Mouse (Mus musculus) right cerebral cortex, adult 18-20 months (tissue): ENCODE data around the gene Unc13b.

ENCODE experiments used
- DNase-seq: peaks from one replicate; pipeline ENCODE4 v3.0.0; 2022; ENCODE audit warnings: mixed read lengths

Unc13b gene

GRCm38 (mm10) chr4:43236898-43237297 is 178.1 kb downstream of the Unc13b start:
- no peak for DNase-seq

GRCm38 (mm10) chr4:43240716-43241115 is 182.0 kb downstream of the Unc13b start:
- no peak for DNase-seq

- DNase-seq = peak; percentile 39
Measured at GRCm38 (mm10) chr4:43244022-43244421, 185.3 kb downstream of the Unc13b start.

- DNase-seq = no peak
Measured at GRCm38 (mm10) chr4:43245776-43246175, 187.0 kb downstream of the Unc13b start.

- DNase-seq = no peak
Measured at GRCm38 (mm10) chr4:43248026-43248425, 189.3 kb downstream of the Unc13b start.

GRCm38 (mm10) chr4:43248909-43249308 is 190.2 kb downstream of the Unc13b start:
- peak; percentile 70 for DNase-seq

- no peak for DNase-seq
Measured at GRCm38 (mm10) chr4:43251269-43251668, 192.5 kb downstream of the Unc13b start.

- no peak for DNase-seq
Measured at GRCm38 (mm10) chr4:43257040-43257439, 198.3 kb downstream of the Unc13b start.

GRCm38 (mm10) chr4:43258556-43258955 is 199.8 kb downstream of the Unc13b start:
- no peak for DNase-seq

GRCm38 (mm10) chr4:43259435-43259834 is 200.7 kb downstream of the Unc13b start:
- DNase-seq = no peak

- no peak for DNase-seq
Measured at GRCm38 (mm10) chr4:43260096-43260495, 201.3 kb downstream of the Unc13b start.

- DNase-seq = no peak
Measured at GRCm38 (mm10) chr4:43262821-43263220, 204.1 kb downstream of the Unc13b start.

GRCm38 (mm10) chr4:43266146-43266545 is 207.4 kb downstream of the Unc13b start:
- DNase-seq = no peak

GRCm38 (mm10) chr4:43266623-43267322 is 208.0 kb downstream of the Unc13b start, which contains the start of gene Atp8b5:
Gene Atp8b5, plus strand, starts transcription at chr4:43267159.
- DNase-seq = peak; percentile 88

- no peak for DNase-seq
Measured at GRCm38 (mm10) chr4:43267323-43267658, 208.5 kb downstream of the Unc13b start.

GRCm38 (mm10) chr4:43285476-43285875 is 226.7 kb downstream of the Unc13b start:
- no peak for DNase-seq

- no peak for DNase-seq
Measured at GRCm38 (mm10) chr4:43287305-43287704, 228.6 kb downstream of the Unc13b start.

- DNase-seq = no peak
Measured at GRCm38 (mm10) chr4:43294001-43294400, 235.2 kb downstream of the Unc13b start.

- no peak for DNase-seq
Measured at GRCm38 (mm10) chr4:43309696-43310338, 251.1 kb downstream of the Unc13b start.
